Comparison of ENCODE assay signal across 10 mouse cellular contexts in the genomic region with DNA sequence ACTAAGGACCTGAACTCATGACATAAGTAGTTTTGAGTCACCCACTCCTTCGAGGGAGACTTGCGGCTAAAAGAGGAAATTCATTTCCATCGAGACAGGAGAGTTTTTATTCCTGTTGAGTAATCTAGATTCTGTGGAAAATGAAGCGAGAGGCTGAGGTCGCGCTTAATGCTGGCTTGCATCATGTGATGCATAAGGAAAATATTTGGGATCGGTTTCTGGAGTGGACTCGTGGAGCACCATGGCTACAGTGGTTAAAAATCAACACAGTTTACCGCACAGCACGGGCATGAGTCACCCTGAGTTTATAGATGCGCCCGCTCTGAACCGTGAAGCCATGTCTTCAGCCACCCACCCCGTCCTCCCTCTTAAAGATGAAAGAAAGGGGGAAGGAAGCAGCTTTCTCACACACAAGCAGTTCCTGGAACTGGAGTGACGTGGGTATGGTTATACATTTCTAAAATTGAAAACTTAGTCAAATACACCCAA.
DNase-seq lines count a peak whose midpoint lies in the region; ATAC-seq and TF ChIP-seq lines count a peak whose summit lies in the region.
"Had no signal": no experiment of that assay in that cellular context is flagged by ENCODE, and none has a peak within 500 bp of the region (broad histone marks: within the 10 kb centered on the region; RNA-seq: fewer than 3 reads in every experiment).

No protein-coding gene starts in this region.

- in situ Hi-C loops in CH12.LX (cut with MboI; ENCODE audit: low pct_ligation_motif_present, low pct_unique_long_range_greater_than_20kb, low sequenced_read_pairs) = loop anchor here (5.0 to 10.0 kb wide), 3 partner anchors 73 to 220 kb away; a partner anchor contains a TSS

- 54% methylated on average over 15 of the region's 15 CpGs for WGBS in limb, embryonic 15.5 days
- WGBS in limb, embryonic 10.5 days = 92% methylated on average over 15 of the region's 15 CpGs
- WGBS in small intestine, adult 2 months = 40% methylated on average over 15 of the region's 15 CpGs

- no peak overlapping the region for H3K9ac ChIP-seq in limb, embryonic 15.5 days
- H3K9ac ChIP-seq in CH12.LX (ENCODE audit: insufficient read depth, low read depth) = no peak overlapping the region
- H3K9ac ChIP-seq: neural tube, embryonic 12.5 days; stomach, embryonic 15.5 days had no signal

- no peak for TF ChIP-seq POLR2A in CH12.LX (IDR thresholded peaks at IDR 0.05; ENCODE audit: low read depth, low read length)
- TF ChIP-seq POLR2A in small intestine, adult 2 months (IDR thresholded peaks at IDR 0.05; ENCODE audit: low read depth, low read length) = no peak

- no peak overlapping the region for H3K4me3 ChIP-seq in limb, embryonic 15.5 days
- H3K4me3 ChIP-seq in limb, embryonic 10.5 days = no peak overlapping the region
- no peak overlapping the region for H3K4me3 ChIP-seq in CH12.LX (replicated peaks in 1 of 3; ENCODE audit: low read depth in 2 of 3, low read length in 2 of 3, poor library complexity in 1 of 3)
- no peak overlapping the region for H3K4me3 ChIP-seq in small intestine, adult 2 months (ENCODE audit: low read depth, low read length)
- H3K4me3 ChIP-seq: neural tube, embryonic 12.5 days; stomach, embryonic 15.5 days had no signal

- no peak overlapping the region for H3K4me2 ChIP-seq in limb, embryonic 15.5 days
- 0 out of 2 replicates have a peak overlapping the region, but pooled peaks have one; percentile 16 for H3K4me2 ChIP-seq in CH12.LX (ENCODE audit: insufficient read depth, low read depth, poor library complexity, severe bottlenecking)
- H3K4me2 ChIP-seq: neural tube, embryonic 12.5 days; stomach, embryonic 15.5 days had no signal

- no peak for DNase-seq in limb, embryonic 10.5 days (ENCODE audit: low spot score)
- DNase-seq in CH12.LX (ENCODE audit: extremely low read depth) = peak; percentile 35
- DNase-seq in induced T-regulatory cell, adult 2 months (ENCODE audit: low read depth) = peak; percentile 90
- DNase-seq in cerebellum, adult 11 months = no peak
- DNase-seq in spleen, postnatal 14 days (ENCODE audit: low spot score in 2 of 2) = no peak
- DNase-seq in cerebellum, adult 18-20 months = no peak

- TF ChIP-seq EP300 in CH12.LX (IDR thresholded peaks at IDR 0.05; ENCODE audit: low read length) = peak; percentile 41

- no peak for TF ChIP-seq CTCF in CH12.LX (conservative IDR thresholded peaks at IDR 0.05 in 1 of 2, IDR thresholded peaks at IDR 0.05 in 1 of 2; ENCODE audit: low read depth in 2 of 2, low read length in 2 of 2)
- TF ChIP-seq CTCF in small intestine, adult 2 months (IDR thresholded peaks at IDR 0.05; ENCODE audit: extremely low read depth, insufficient read length, insufficient replicate concordance, low read depth, low read length) = no peak

- peak; percentile 44; the same call in 1 of the 2 replicates for ATAC-seq in limb, embryonic 15.5 days (ENCODE audit: insufficient number of reproducible peaks, low FRiP score, low TSS enrichment, low read depth)

- no peaks in the 10 kb centered on the region for H3K9me3 ChIP-seq in limb, embryonic 15.5 days
- H3K9me3 ChIP-seq in limb, embryonic 10.5 days (replicated peaks) = no peaks in the 10 kb centered on the region
- peaks cover 29% of the 10 kb centered on the region for H3K9me3 ChIP-seq in CH12.LX (replicated peaks; ENCODE audit: low read length)
- H3K9me3 ChIP-seq: stomach, embryonic 15.5 days had no signal

- H3K36me3 ChIP-seq in limb, embryonic 15.5 days = no peaks in the 10 kb centered on the region
- no peaks in the 10 kb centered on the region for H3K36me3 ChIP-seq in limb, embryonic 10.5 days
- no peaks in the 10 kb centered on the region for H3K36me3 ChIP-seq in CH12.LX (replicated peaks in 1 of 2; ENCODE audit: control insufficient read depth in 1 of 2, insufficient read depth in 1 of 2, low read length in 1 of 2)
- H3K36me3 ChIP-seq in small intestine, adult 2 months (ENCODE audit: control insufficient read depth, insufficient read depth, low read length) = no peaks in the 10 kb centered on the region
- H3K36me3 ChIP-seq: neural tube, embryonic 12.5 days; stomach, embryonic 15.5 days had no signal

- peak overlapping the region; percentile 44; the same call in 1 of the 2 replicates for H3K27ac ChIP-seq in limb, embryonic 15.5 days
- no peak overlapping the region for H3K27ac ChIP-seq in limb, embryonic 10.5 days
- no peak overlapping the region for H3K27ac ChIP-seq in CH12.LX (ENCODE audit: insufficient read depth, low read depth)
- peak overlapping the region; percentile 60 for H3K27ac ChIP-seq in small intestine, adult 2 months (ENCODE audit: insufficient read depth, low read depth, low read length)
- H3K27ac ChIP-seq: neural tube, embryonic 12.5 days; stomach, embryonic 15.5 days had no signal

- H3K79me2 ChIP-seq in CH12.LX (replicated peaks; ENCODE audit: control insufficient read depth, extremely low read depth, insufficient read depth, poor library complexity, severe bottlenecking) = no peaks in the 10 kb centered on the region

- H3K4me1 ChIP-seq in limb, embryonic 15.5 days = peaks cover 22% of the 10 kb centered on the region
- no peaks in the 10 kb centered on the region; the same call in 1 of the 2 replicates for H3K4me1 ChIP-seq in limb, embryonic 10.5 days
- peaks cover 9 to 30% of the 10 kb centered on the region in 2 experiments for H3K4me1 ChIP-seq in CH12.LX (ENCODE audit: control insufficient read depth in 1 of 2, insufficient read depth in 2 of 2)
- H3K4me1 ChIP-seq in small intestine, adult 2 months (ENCODE audit: control insufficient read depth, insufficient read depth, insufficient read length, low read length) = 0 out of 2 replicates have a peak, but pooled peaks cover 3% of the 10 kb centered on the region
- H3K4me1 ChIP-seq: neural tube, embryonic 12.5 days had no signal

- no peaks in the 10 kb centered on the region for H3K27me3 ChIP-seq in limb, embryonic 15.5 days
- no peaks in the 10 kb centered on the region for H3K27me3 ChIP-seq in limb, embryonic 10.5 days (ENCODE audit: low read depth, poor library complexity, severe bottlenecking)
- H3K27me3 ChIP-seq in CH12.LX (replicated peaks) = peaks cover 1% of the 10 kb centered on the region
- H3K27me3 ChIP-seq in small intestine, adult 2 months (ENCODE audit: control insufficient read depth, insufficient read depth, low read length) = no peaks in the 10 kb centered on the region
- H3K27me3 ChIP-seq: neural tube, embryonic 12.5 days; stomach, embryonic 15.5 days had no signal

- TF ChIP-seq RAD21 in CH12.LX (IDR thresholded peaks at IDR 0.05; ENCODE audit: low read depth, low read length) = no peak; the same call in 1 of the 2 replicates

- dilution Hi-C loops in CH12.LX (cut with MboI; ENCODE audit: extremely low pct_ligation_motif_present, extremely low pct_unique_long_range_greater_than_20kb, low sequenced_read_pairs) = no loop called here

TF ChIP-seq in CH12.LX, 34 proteins besides CTCF, POLR2A, EP300 and RAD21:
- 0 out of 2 replicates have a peak, but pooled peaks have one; percentile 15 for TF ChIP-seq MAX (IDR thresholded peaks at IDR 0.05; ENCODE audit: low read length)
- no peak for TF ChIP-seq PAX5 (IDR thresholded peaks at IDR 0.05; ENCODE audit: low read length)
- TF ChIP-seq POLR2AphosphoS2 (IDR thresholded peaks at IDR 0.05; ENCODE audit: low read depth, low read length) = no peak
- TF ChIP-seq IRF4 (IDR thresholded peaks at IDR 0.05; ENCODE audit: low read depth, low read length) = peak; percentile 48
- TF ChIP-seq ELF1 (IDR thresholded peaks at IDR 0.05; ENCODE audit: low read depth, low read length) = peak; percentile 40; the same call in 1 of the 2 replicates
- peak; percentile 23; the same call in 1 of the 2 replicates for TF ChIP-seq JUND (conservative IDR thresholded peaks at IDR 0.05; ENCODE audit: low read depth, low read length)
- TF ChIP-seq BHLHE40 (IDR thresholded peaks at IDR 0.05; ENCODE audit: low read depth, low read length) = peak; percentile 79
- no peak for TF ChIP-seq UBTF (IDR thresholded peaks at IDR 0.05; ENCODE audit: low read depth, low read length)
TF ChIP-seq in CH12.LX: peak in this region for 5.

Comparison
In these comparisons a context has a peak if more than half of its experiments do, and no peak if none do; other contexts are left out.
1. H3K27ac ChIP-seq: peak in limb, embryonic 15.5 days (single experiment) and small intestine, adult 2 months (single experiment); none in limb, embryonic 10.5 days (single experiment) and CH12.LX (single experiment).
2. DNase-seq: peak in CH12.LX (single experiment) and induced T-regulatory cell, adult 2 months (single experiment); none in limb, embryonic 10.5 days (single experiment), cerebellum, adult 11 months (single experiment), spleen, postnatal 14 days (0 of 2) and cerebellum, adult 18-20 months (0 of 2).